Mouse (Mus musculus) hindbrain, postnatal 0 days (tissue): Measurements from ENCODE around the gene Pmpcb. TPM values are rescaled to one million over a fixed set of nuclear protein-coding genes. Genes with fewer than 3 reads are reported as not detected.

ENCODE experiments used
- ATAC-seq: fragments of 200-750 bp; cut with Nextera tagmentation; 2 replicates; pipeline ENCODE4 v1.8.0; 2017; ENCODE audit warnings: mild to moderate bottlenecking, moderate TSS enrichment, moderate library complexity
- DNase-seq: peaks from one replicate; pipeline ENCODE4 v3.0.0-alpha.2; 2015; ENCODE audit warnings: low spot score
- H3K27ac ChIP-seq: fragments of 300-500 bp; sonication (generic); 2 replicates; pipeline ENCODE4 v1.5.1; 2014; ENCODE audit warnings: mild to moderate bottlenecking
- H3K27me3 ChIP-seq: fragments of 300-500 bp; sonication (generic); 2 replicates; pipeline ENCODE4 v1.6.1; 2014; ENCODE audit warnings: low read length, mixed read lengths; ENCODE audit not compliant: insufficient read depth
- H3K36me3 ChIP-seq: fragments of 300-500 bp; sonication (generic); 2 replicates; pipeline ENCODE4 v1.6.1; 2014; ENCODE audit warnings: low read length, mixed read lengths; ENCODE audit not compliant: insufficient read depth
- H3K4me1 ChIP-seq: fragments of 300-500 bp; sonication (generic); 2 replicates; pipeline ENCODE4 v1.6.1; 2014; ENCODE audit warnings: antibody characterized with exemption, low read length, mixed read lengths; ENCODE audit not compliant: insufficient read depth
- H3K4me2 ChIP-seq: fragments of 300-500 bp; sonication (generic); 2 replicates; pipeline ENCODE4 v1.6.1; 2014; ENCODE audit warnings: low read depth, mild to moderate bottlenecking, low read length, moderate library complexity, mixed read lengths
- H3K4me3 ChIP-seq: fragments of 300-500 bp; sonication (generic); 2 replicates; pipeline ENCODE4 v1.5.1; 2014; ENCODE audit warnings: low read length
- H3K9ac ChIP-seq: fragments of 300-500 bp; sonication (generic); replicated peaks from 2 replicates; pipeline ENCODE4 v1.6.1; 2014; ENCODE audit warnings: mild to moderate bottlenecking, low read length, moderate library complexity, mixed read lengths
- H3K9me3 ChIP-seq: fragments of 300-500 bp; sonication (generic); 2 replicates; pipeline ENCODE4 v1.6.1; 2016; ENCODE audit warnings: low read length, mixed read lengths
- CTCF ChIP-seq: IDR thresholded peaks from 2 replicates; pipeline ENCODE4 v1.5.1; 2016; ENCODE audit warnings: antibody characterized with exemption, control low read depth, low read depth
- WGBS: fragments of 180-500 bp; shearing (Covaris S2); extraction: QIAGEN DNeasy Blood & Tissue Kit; methylation state at CpG from one replicate; pipeline ENCODE4 v1.1.7; 2014; 5-methylcytosine and 5-hydroxymethylcytosine counted together
- polyA plus RNA-seq: library from polyadenylated mRNA; unstranded; fragments of >200 nt; fragmentation: Nextera tagmentation; extraction: Ambion mirVana; gene quantifications from 2 replicates; pipeline ENCODE4 v1.2.1, GENCODE M21; 2015
- total RNA-seq: library from RNA; depleted of rRNA; stranded (reverse); fragments of >200 nt; gene quantifications from 2 replicates; pipeline ENCODE4 v1.2.3, GENCODE M21; 2014

Gene Pmpcb
- total and polyA plus RNA-seq, 2 experiments from 2014 or later = 64.9 to 128 TPM

GRCm38 (mm10) chr5:21739120-21739519 is 2.2 kb downstream of the Pmpcb start:
- H3K27me3 ChIP-seq = no peaks in the 10 kb centered on the region
- no peak overlapping the region for H3K27ac ChIP-seq
- H3K4me2 ChIP-seq = no peak overlapping the region
- H3K4me3 ChIP-seq = no peak overlapping the region
- 90% methylated on average over 11 of the region's 11 CpGs for WGBS
- no peak for TF ChIP-seq CTCF
- no peak for ATAC-seq
- 0 out of 2 replicates have a peak, but pooled peaks cover 10% of the 10 kb centered on the region for H3K4me1 ChIP-seq
- H3K36me3 ChIP-seq = peaks cover 41% of the 10 kb centered on the region
- H3K9me3 ChIP-seq = no peaks in the 10 kb centered on the region
- H3K9ac ChIP-seq = no peak overlapping the region
- DNase-seq = no peak

GRCm38 (mm10) chr5:21739881-21740280 is 2.9 kb downstream of the Pmpcb start:
- H3K4me2 ChIP-seq = no peak overlapping the region
- no peak overlapping the region for H3K27ac ChIP-seq
- H3K4me3 ChIP-seq = no peak overlapping the region
- TF ChIP-seq CTCF = no peak
- DNase-seq (no peak), ATAC-seq (no peak)
- 94% methylated on average over 13 of the region's 13 CpGs for WGBS
- no peaks in the 10 kb centered on the region for H3K9me3 ChIP-seq
- no peaks in the 10 kb centered on the region for H3K27me3 ChIP-seq
- H3K36me3 ChIP-seq = peaks cover 49% of the 10 kb centered on the region
- no peak overlapping the region for H3K9ac ChIP-seq
- H3K4me1 ChIP-seq = 0 out of 2 replicates have a peak, but pooled peaks cover 10% of the 10 kb centered on the region

GRCm38 (mm10) chr5:21743606-21744005 is 6.7 kb downstream of the Pmpcb start:
- no peak overlapping the region for H3K4me2 ChIP-seq
- TF ChIP-seq CTCF = no peak
- H3K4me3 ChIP-seq = no peak overlapping the region
- no peaks in the 10 kb centered on the region for H3K9me3 ChIP-seq
- H3K36me3 ChIP-seq = peaks cover 78% of the 10 kb centered on the region
- WGBS = 95% methylated on average over 10 of the region's 10 CpGs
- H3K27me3 ChIP-seq = no peaks in the 10 kb centered on the region
- H3K27ac ChIP-seq = no peak overlapping the region
- H3K4me1 ChIP-seq = no peaks in the 10 kb centered on the region
- no peak for DNase-seq
- H3K9ac ChIP-seq = no peak overlapping the region
- ATAC-seq = no peak

GRCm38 (mm10) chr5:21744651-21745050 is 7.7 kb downstream of the Pmpcb start:
- Histone ChIP-seq H3K27me3 (no peaks in the 10 kb centered on the region), H3K4me1 (no peaks in the 10 kb centered on the region), H3K27ac (no peak overlapping the region), H3K4me2 (no peak overlapping the region), H3K9me3 (no peaks in the 10 kb centered on the region), H3K36me3 (peaks cover 73% of the 10 kb centered on the region), H3K9ac (no peak overlapping the region), H3K4me3 (no peak overlapping the region)
- TF ChIP-seq CTCF = no peak
- ATAC-seq (no peak), DNase-seq (no peak)

- no peak for ATAC-seq
- Histone ChIP-seq H3K4me2 (no peak overlapping the region), H3K4me1 (no peaks in the 10 kb centered on the region), H3K9ac (no peak overlapping the region), H3K36me3 (peaks cover 65% of the 10 kb centered on the region), H3K9me3 (no peaks in the 10 kb centered on the region), H3K27me3 (no peaks in the 10 kb centered on the region), H3K27ac (no peak overlapping the region), H3K4me3 (no peak overlapping the region)
- TF ChIP-seq CTCF = no peak
- WGBS = 92% methylated on average over 7 of the region's 8 CpGs
- no peak for DNase-seq
Observed at GRCm38 (mm10) chr5:21745966-21746365, 9.0 kb downstream of the Pmpcb start.

- Histone ChIP-seq H3K9me3 (no peaks in the 10 kb centered on the region), H3K9ac (no peak overlapping the region), H3K36me3 (peaks cover 52% of the 10 kb centered on the region), H3K4me2 (no peak overlapping the region), H3K27ac (no peak overlapping the region), H3K27me3 (no peaks in the 10 kb centered on the region), H3K4me3 (no peak overlapping the region), H3K4me1 (no peaks in the 10 kb centered on the region)
- ATAC-seq = no peak
- WGBS = 90% methylated on average over 4 of the region's 4 CpGs
- TF ChIP-seq CTCF = no peak
- DNase-seq = no peak
Observed at GRCm38 (mm10) chr5:21768506-21768905, 31.6 kb downstream of the Pmpcb start.

GRCm38 (mm10) chr5:21769841-21770240 is 32.9 kb downstream of the Pmpcb start:
- WGBS = 96% methylated on average over 6 of the region's 6 CpGs
- Histone ChIP-seq H3K4me1 (no peaks in the 10 kb centered on the region), H3K36me3 (peaks cover 48% of the 10 kb centered on the region), H3K4me3 (no peak overlapping the region), H3K27ac (no peak overlapping the region), H3K9ac (no peak overlapping the region), H3K4me2 (no peak overlapping the region), H3K9me3 (no peaks in the 10 kb centered on the region), H3K27me3 (no peaks in the 10 kb centered on the region)
- ATAC-seq (no peak), DNase-seq (no peak)
- TF ChIP-seq CTCF = no peak
